Mouse (Mus musculus) embryo, embryonic 10.5 days (tissue): ENCODE data around the gene Prm2.

ENCODE experiments used
- DNase-seq: peaks from one replicate; pipeline ENCODE4 v3.0.0-alpha.2; 2015; ENCODE audit warnings: low spot score

The Prm2 gene

GRCm38 (mm10) chr16:10774726-10775125, 21.2 kb downstream of the Prm2 start:
- no peak for DNase-seq

- no peak for DNase-seq
These were observed 22.4 kb downstream of the Prm2 start for GRCm38 (mm10) chr16:10773543-10773942.

GRCm38 (mm10) chr16:10771769-10772510, 24.0 kb downstream of the Prm2 start:
- no peak for DNase-seq

GRCm38 (mm10) chr16:10770531-10771325, 25.2 kb downstream of the Prm2 start:
- peak; percentile 27 for DNase-seq

GRCm38 (mm10) chr16:10769661-10770060, 26.3 kb downstream of the Prm2 start:
- no peak for DNase-seq

GRCm38 (mm10) chr16:10768821-10769220, 27.1 kb downstream of the Prm2 start:
- DNase-seq: no peak

GRCm38 (mm10) chr16:10767158-10767557, 28.8 kb downstream of the Prm2 start:
- peak; percentile 83 for DNase-seq

GRCm38 (mm10) chr16:10764323-10764722, 31.6 kb downstream of the Prm2 start:
- DNase-seq: no peak

GRCm38 (mm10) chr16:10763540-10764264, 32.2 kb downstream of the Prm2 start:
- no peak for DNase-seq

GRCm38 (mm10) chr16:10762569-10763180, 33.3 kb downstream of the Prm2 start:
- no peak for DNase-seq

GRCm38 (mm10) chr16:10761182-10761581, 34.8 kb downstream of the Prm2 start:
- DNase-seq: no peak

- no peak for DNase-seq
These were observed 39.8 kb downstream of the Prm2 start for GRCm38 (mm10) chr16:10756168-10756567.

GRCm38 (mm10) chr16:10754521-10755296, 41.2 kb downstream of the Prm2 start:
- DNase-seq: no peak

GRCm38 (mm10) chr16:10749824-10750223, 46.1 kb downstream of the Prm2 start:
- no peak for DNase-seq

- DNase-seq: no peak
These were observed 46.7 kb downstream of the Prm2 start for GRCm38 (mm10) chr16:10749226-10749625.
